Mouse (Mus musculus) CD4-positive, CD25-positive, alpha-beta regulatory T cell, adult 4 months (primary cell): ENCODE data around the gene 1700001P01Rik. TPM values are rescaled to one million over a fixed set of nuclear protein-coding genes. Genes with fewer than 3 reads are reported as not detected.
A peak's percentile ranks its signal among the peaks of the same experiment; 100 is the strongest.

Experiments used
- ATAC-seq: one replicate; pipeline ENCODE4 v1.8.0; 2017
- polyA plus RNA-seq, 2 experiments: library from polyadenylated mRNA; unstranded; fragments of 100-300 nt; shearing (Covaris generic); gene quantifications; one replicate each; pipeline ENCODE4 v1.2.1; 2017

The 1700001P01Rik gene
- polyA plus RNA-seq, 2 experiments from 2014 or later: not detected

- ATAC-seq: no peak
Measured at GRCm38 (mm10) chr11:97809235-97810121, 33.8 kb upstream of the 1700001P01Rik start.

GRCm38 (mm10) chr11:97808621-97809234 is 33.0 kb upstream of the 1700001P01Rik start:
- no peak for ATAC-seq

GRCm38 (mm10) chr11:97808093-97808492 is 32.4 kb upstream of the 1700001P01Rik start:
- peak; percentile 18 for ATAC-seq

DNA sequence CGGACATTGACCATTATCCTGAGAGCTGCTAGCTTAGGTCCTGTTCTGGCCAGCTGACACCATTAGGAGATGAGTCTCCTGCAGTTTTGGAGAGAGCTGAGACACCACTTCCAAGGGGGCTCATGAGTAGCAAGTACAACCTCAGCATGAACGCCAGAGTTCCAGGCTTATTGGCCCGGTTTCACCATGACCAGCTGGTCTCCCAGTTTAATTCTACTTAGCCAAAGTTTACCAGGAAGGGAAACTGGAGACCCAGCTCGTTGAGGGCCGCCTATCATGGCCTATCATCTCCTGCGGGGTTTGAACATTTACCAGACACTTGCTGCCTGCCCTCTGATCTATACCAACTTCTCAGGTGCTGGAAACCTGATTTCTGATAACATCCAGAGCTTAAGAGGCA is 31.9 kb upstream of the 1700001P01Rik start:
- peak; percentile 13 for ATAC-seq

GRCm38 (mm10) chr11:97806613-97806964 is 30.9 kb upstream of the 1700001P01Rik start:
- ATAC-seq: no peak

- ATAC-seq: no peak
Measured at GRCm38 (mm10) chr11:97805662-97806612, 30.2 kb upstream of the 1700001P01Rik start.

GRCm38 (mm10) chr11:97804841-97805661 is 29.3 kb upstream of the 1700001P01Rik start:
- ATAC-seq: no peak

DNA sequence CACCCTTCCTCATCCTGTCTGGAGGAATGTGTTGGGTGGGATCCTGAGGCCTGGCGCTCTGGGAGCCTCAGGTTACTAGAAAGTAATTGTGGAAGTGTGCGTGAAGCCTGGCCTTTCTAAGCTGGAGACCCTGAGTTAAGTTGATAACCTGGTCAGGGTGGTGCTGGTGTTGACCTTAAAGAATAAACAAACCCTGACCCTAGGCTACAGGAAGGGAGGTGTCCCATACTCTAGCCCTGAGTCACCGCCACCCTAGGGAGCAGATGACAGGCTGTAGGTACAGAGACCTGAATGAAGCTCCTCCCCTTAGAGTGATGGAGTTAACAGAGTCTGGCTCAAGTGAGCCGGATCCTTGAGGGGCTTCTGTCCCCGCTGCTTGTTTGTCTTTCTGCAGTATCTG is 28.1 kb upstream of the 1700001P01Rik start:
- no peak for ATAC-seq

GRCm38 (mm10) chr11:97802495-97802894 is 26.8 kb upstream of the 1700001P01Rik start:
- no peak for ATAC-seq

DNA sequence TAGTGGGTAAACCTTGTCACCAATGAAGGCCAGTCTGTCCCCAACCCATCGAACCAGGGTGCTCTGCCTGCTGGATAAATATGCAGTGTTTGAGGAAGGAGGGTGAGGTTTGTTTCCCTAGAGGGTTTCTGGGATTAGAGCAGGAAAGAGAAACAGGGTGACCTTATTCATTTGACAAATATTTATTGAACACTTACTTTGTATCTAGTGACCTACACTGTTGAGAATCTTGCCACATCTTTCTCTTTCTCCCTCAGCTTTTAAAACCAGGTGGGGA is 26.4 kb upstream of the 1700001P01Rik start:
- no peak for ATAC-seq

DNA sequence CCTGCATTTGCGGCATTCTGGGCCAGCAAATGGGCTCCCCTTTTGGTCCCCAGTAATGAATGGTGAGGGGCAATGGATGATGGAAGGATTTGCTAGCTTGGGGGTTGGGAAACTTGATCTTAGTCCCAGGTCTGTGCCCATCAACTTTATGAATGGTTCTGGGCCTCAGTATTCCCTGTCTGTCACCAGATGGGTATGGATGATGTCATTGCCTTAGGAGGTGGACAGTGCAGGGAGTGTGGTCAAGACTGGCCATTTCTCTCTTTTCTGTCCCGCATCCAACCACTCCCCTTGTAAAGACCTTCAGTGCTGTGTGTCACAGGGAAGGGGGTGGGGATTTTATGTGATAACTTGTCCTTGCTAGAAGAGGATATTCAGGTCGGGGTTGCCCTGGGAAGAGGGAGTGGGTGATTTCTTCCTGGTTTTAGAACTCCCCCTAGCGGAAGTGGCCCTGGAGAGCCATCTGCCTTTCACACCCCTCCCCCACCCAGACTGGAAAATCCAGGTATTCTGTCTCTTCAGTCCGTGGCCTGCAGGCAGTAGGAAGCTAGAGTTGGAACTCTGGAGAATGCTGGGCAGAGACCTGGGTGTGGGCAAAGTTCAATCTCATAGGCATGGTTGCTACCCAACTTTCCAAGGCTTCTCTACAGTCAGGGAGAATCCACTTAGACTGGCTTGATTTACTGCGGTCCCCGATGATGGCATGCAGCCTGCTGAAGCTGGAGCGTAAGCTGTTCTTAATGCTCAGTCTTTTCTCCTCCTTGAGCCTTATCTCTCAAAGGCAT is 25.9 kb upstream of the 1700001P01Rik start:
- no peak for ATAC-seq

DNA sequence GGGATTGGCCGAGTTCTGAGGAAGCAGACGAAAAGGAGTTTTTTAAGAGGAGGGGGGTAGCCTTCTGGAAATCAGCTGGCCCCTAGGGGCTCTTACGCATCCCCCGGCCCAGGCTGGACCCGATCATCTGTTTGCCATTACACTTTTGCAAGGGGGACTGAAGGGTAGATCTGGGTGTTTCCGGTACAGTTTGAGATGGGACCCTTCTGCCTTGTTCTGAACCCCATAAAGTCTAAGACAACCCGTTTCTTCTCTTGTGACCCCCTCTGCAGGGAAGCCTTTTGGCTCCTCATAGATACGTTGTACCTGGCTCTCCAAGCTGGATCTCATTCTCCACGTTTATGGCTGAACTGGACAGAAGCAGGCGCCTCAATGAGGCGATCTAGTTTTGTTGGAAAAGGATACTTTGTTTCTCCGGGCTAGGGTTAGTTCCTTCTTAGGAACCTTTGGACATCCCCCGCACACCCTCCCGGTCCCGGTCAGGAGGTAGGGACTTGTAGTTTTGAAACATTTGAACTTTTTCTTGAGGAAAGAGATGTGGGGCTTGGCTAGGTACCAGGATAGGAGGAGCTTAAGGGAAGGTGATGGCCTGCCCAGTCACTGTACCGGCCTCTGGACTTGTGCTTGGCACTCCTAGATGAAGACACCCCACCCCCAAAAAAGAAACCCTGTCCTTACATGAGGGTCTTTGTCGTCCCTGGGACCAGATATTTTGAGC is 25.1 kb upstream of the 1700001P01Rik start:
- ATAC-seq: no peak

DNA sequence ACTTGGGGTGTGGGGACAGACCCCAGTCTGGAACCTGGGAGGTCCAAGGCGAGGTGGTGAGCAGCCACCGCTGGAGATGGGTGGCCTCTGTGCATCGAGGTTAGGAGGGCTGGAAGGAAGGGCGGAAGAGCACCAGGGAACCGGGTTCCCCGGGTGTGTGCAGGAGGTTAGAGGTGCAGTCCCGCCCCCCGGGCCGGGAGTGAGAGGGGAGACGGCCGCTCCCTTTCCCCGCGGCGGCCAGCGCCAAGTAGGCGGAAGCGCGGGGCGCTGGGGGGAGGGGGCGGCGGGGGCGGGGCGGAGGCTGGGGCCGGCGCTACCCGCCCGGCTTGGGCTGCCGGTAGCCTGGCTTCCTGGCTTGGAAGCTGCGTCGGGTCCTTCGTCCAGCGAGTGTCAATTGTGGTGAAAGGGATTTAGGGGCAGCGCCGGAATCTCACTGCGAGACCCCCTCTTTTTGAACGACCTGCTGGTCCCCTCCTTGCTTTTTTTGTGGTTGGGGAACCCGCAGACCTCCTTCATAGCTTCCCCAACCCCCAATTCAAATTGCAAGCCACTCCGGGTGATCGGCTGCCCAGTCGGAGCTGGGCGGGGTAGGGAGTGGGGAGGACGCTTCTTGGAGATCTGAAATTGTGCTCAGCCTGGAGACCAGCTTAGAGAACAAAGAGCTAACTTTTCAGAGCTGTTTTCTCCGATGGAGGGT is 24.4 kb upstream of the 1700001P01Rik start:
- ATAC-seq: peak; percentile 48

- peak; percentile 72 for ATAC-seq
Measured at GRCm38 (mm10) chr11:97799146-97799993, 23.7 kb upstream of the 1700001P01Rik start.

GRCm38 (mm10) chr11:97798782-97799145 is 23.0 kb upstream of the 1700001P01Rik start, which contains the start of gene Lasp1:
TSS of gene Lasp1 (plus strand) at chr11:97799000.
- ATAC-seq: peak; percentile 37

- no peak for ATAC-seq
Measured at GRCm38 (mm10) chr11:97798083-97798435, 22.3 kb upstream of the 1700001P01Rik start.

- no peak for ATAC-seq
Measured at GRCm38 (mm10) chr11:97797369-97798082, 21.8 kb upstream of the 1700001P01Rik start.

GRCm38 (mm10) chr11:97796910-97797309 is 21.2 kb upstream of the 1700001P01Rik start:
- ATAC-seq: no peak
